ENCODE assay signal across 26 mouse cellular contexts in genomic region chr11:117707238-117707637, GRCm38 (mm10). TPM values are rescaled to one million over a fixed set of nuclear protein-coding genes. Genes with fewer than 3 reads are reported as not detected.
DNase-seq lines count a peak whose midpoint lies in the region; ATAC-seq and TF ChIP-seq lines count a peak whose summit lies in the region.
"Had no signal": no experiment of that assay in that cellular context is flagged by ENCODE, and none has a peak within 500 bp of the region (broad histone marks: within the 10 kb centered on the region; RNA-seq: fewer than 3 reads in every experiment).

No protein-coding gene starts in this region.

- ATAC-seq in heart, embryonic 11.5 days (replicated peaks; ENCODE audit: insufficient number of reproducible peaks, low FRiP score, low TSS enrichment): no peak
- peak; percentile 65; the same call in 1 of the 2 replicates for ATAC-seq in heart, postnatal 0 days (ENCODE audit: insufficient read depth, low read depth)

- no peak for TF ChIP-seq CTCF in heart, postnatal 0 days (IDR thresholded peaks at IDR 0.05; ENCODE audit: low read depth)

- no peaks in the 10 kb centered on the region for H3K9me3 ChIP-seq in heart, embryonic 11.5 days (replicated peaks; ENCODE audit: control insufficient read depth, low read length)
- no peaks in the 10 kb centered on the region for H3K9me3 ChIP-seq in heart, postnatal 0 days (replicated peaks; ENCODE audit: control insufficient read depth, low read length)
- no peaks in the 10 kb centered on the region for H3K9me3 ChIP-seq in ES-E14 (ENCODE audit: control insufficient read depth, insufficient read depth, low read depth, low read length)
- H3K9me3 ChIP-seq: embryonic facial prominence, embryonic 15.5 days; limb, embryonic 15.5 days; midbrain, embryonic 10.5 days had no signal

- no peak overlapping the region for H3K4me3 ChIP-seq in heart, embryonic 11.5 days (ENCODE audit: low read depth, low read length)
- H3K4me3 ChIP-seq in heart, postnatal 0 days (ENCODE audit: low read depth, low read length): no peak overlapping the region
- H3K4me3 ChIP-seq in ES-E14 (ENCODE audit: insufficient read depth in 1 of 2, low read depth in 1 of 2, low read length in 2 of 2, poor library complexity in 1 of 2, severe bottlenecking in 1 of 2) (no peak overlapping the region), macrophage (ENCODE audit: inconsistent target) (no peak overlapping the region)
- H3K4me3 ChIP-seq: embryonic facial prominence, embryonic 15.5 days; forebrain, embryonic 10.5 days; left cerebral cortex, adult 2 months; limb, embryonic 15.5 days; midbrain, embryonic 10.5 days had no signal

- no peak for DNase-seq in heart, postnatal 36 days
- peak; percentile 70 for DNase-seq in heart, postnatal 0 days (ENCODE audit: low spot score)
- DNase-seq in heart, postnatal 25 days (ENCODE audit: low spot score): no peak
- no peak for DNase-seq in ES-E14 (ENCODE audit: low read depth, low spot score)
- DNase-seq in left cerebral cortex, postnatal 25 days (ENCODE audit: low spot score in 2 of 2): no peak
- DNase-seq in right cerebral cortex, adult 2 months (ENCODE audit: low spot score in 2 of 2): no peak
- DNase-seq: adrenal gland, postnatal 25 days; B cell, adult 2 months; cerebellum, adult 9-10 months; gastrocnemius, postnatal 36 days; kidney, adult 11 months; kidney, postnatal 4 days; left cerebral cortex, postnatal 4 days; lung, embryonic 14.5 days; lung, postnatal 36 days; thymus, adult 2 months; thymus, postnatal 4 days had no signal

- H3K4me2 ChIP-seq in heart, embryonic 11.5 days: no peak overlapping the region
- H3K4me2 ChIP-seq in heart, postnatal 0 days (ENCODE audit: low read depth, low read length): no peak overlapping the region
- H3K4me2 ChIP-seq: embryonic facial prominence, embryonic 15.5 days; limb, embryonic 15.5 days; lung, embryonic 14.5 days had no signal

- no peak for TF ChIP-seq EP300 in heart, postnatal 0 days (IDR thresholded peaks at IDR 0.05; ENCODE audit: low read depth)

- no peaks in the 10 kb centered on the region for H3K27me3 ChIP-seq in heart, embryonic 11.5 days (ENCODE audit: control insufficient read depth, insufficient read depth, low read length)
- no peaks in the 10 kb centered on the region for H3K27me3 ChIP-seq in heart, postnatal 0 days (ENCODE audit: control insufficient read depth, insufficient read depth, low read length)
- H3K27me3 ChIP-seq: CH12.LX; embryonic facial prominence, embryonic 15.5 days; limb, embryonic 15.5 days had no signal

- WGBS in heart, embryonic 11.5 days (ENCODE audit: insufficient replicate concordance): 35% methylated on average over 2 of the region's 2 CpGs
- WGBS in heart, postnatal 0 days: 21% methylated on average over 2 of the region's 2 CpGs
- 94% methylated on average over 1 of the region's 2 CpGs for WGBS in macrophage (ENCODE audit: missing documents)

- peaks cover 15% of the 10 kb centered on the region for H3K4me1 ChIP-seq in heart, embryonic 11.5 days (ENCODE audit: control insufficient read depth, insufficient read depth, low read length)
- peaks cover 22% of the 10 kb centered on the region for H3K4me1 ChIP-seq in heart, postnatal 0 days (ENCODE audit: control insufficient read depth, insufficient read depth)
- H3K4me1 ChIP-seq in ES-E14 (ENCODE audit: control insufficient read depth in 2 of 2, insufficient read depth in 2 of 2, low read length in 2 of 2, poor library complexity in 1 of 2): peaks cover 7 to 13% of the 10 kb centered on the region in 2 experiments
- H3K4me1 ChIP-seq: forebrain, embryonic 10.5 days; limb, embryonic 15.5 days had no signal

- H3K79me2 ChIP-seq in macrophage (ENCODE audit: inconsistent target): peaks cover 21% of the 10 kb centered on the region; the same call in 1 of the 2 replicates

- intact Hi-C loops in heart, postnatal 36 days (cut with DNase I): loop anchor here (5.0 kb wide), 1 partner anchor 320 kb away; no protein-coding TSS in a partner anchor
- intact Hi-C loops in heart, postnatal 25 days (cut with DNase I): no loop called here
- intact Hi-C loops in left cerebral cortex, postnatal 25 days (cut with DNase I): no loop called here

- H3K9ac ChIP-seq in heart, embryonic 11.5 days (ENCODE audit: low read depth, low read length): no peak overlapping the region
- H3K9ac ChIP-seq in heart, postnatal 0 days (replicated peaks; ENCODE audit: low read depth, low read length): no peak overlapping the region
- H3K9ac ChIP-seq in ES-E14 (ENCODE audit: insufficient read depth, low read depth, low read length, poor library complexity, severe bottlenecking): no peak overlapping the region
- H3K9ac ChIP-seq: embryonic facial prominence, embryonic 15.5 days; limb, embryonic 15.5 days; liver, embryonic 14.5 days; lung, embryonic 14.5 days had no signal

- peaks cover 4% of the 10 kb centered on the region; the same call in 1 of the 2 replicates for H3K36me3 ChIP-seq in heart, embryonic 11.5 days (ENCODE audit: control insufficient read depth, insufficient read depth, low read length)
- H3K36me3 ChIP-seq in heart, postnatal 0 days (replicated peaks; ENCODE audit: control insufficient read depth, insufficient read depth, low read length): peaks cover 14% of the 10 kb centered on the region; the same call in 1 of the 2 replicates
- H3K36me3 ChIP-seq in ES-E14 (ENCODE audit: control insufficient read depth, insufficient read depth, low read length, poor library complexity, severe bottlenecking) (peaks cover 3% of the 10 kb centered on the region; the same call in 1 of the 2 replicates), macrophage (ENCODE audit: inconsistent target) (no peaks in the 10 kb centered on the region; the same call in 1 of the 2 replicates)

- in situ Hi-C loops in ES-E14 (cut with MboI; ENCODE audit: low sequenced_read_pairs in 2 of 2, unreplicated experiment in 2 of 2): no loop called here

- H3K27ac ChIP-seq in heart, embryonic 11.5 days (ENCODE audit: low read depth, low read length): peak overlapping the region; percentile 64
- peak overlapping the region; percentile 70 for H3K27ac ChIP-seq in heart, postnatal 0 days (ENCODE audit: low read depth)
- peak overlapping the region; percentile 46; the same call in 1 of the 2 replicates for H3K27ac ChIP-seq in ES-E14 (ENCODE audit: insufficient read depth, low read depth, low read length, poor library complexity, severe bottlenecking)
- peak overlapping the region; percentile 10; the same call in 1 of the 2 replicates for H3K27ac ChIP-seq in macrophage
- H3K27ac ChIP-seq: forebrain, embryonic 10.5 days; left cerebral cortex, adult 2 months; limb, embryonic 15.5 days; liver, embryonic 14.5 days; midbrain, embryonic 10.5 days had no signal

TF ChIP-seq in ES-E14, 5 proteins besides CTCF, POLR2A, EP300 and RAD21:
- TF ChIP-seq CHD2 (IDR thresholded peaks at IDR 0.05; ENCODE audit: low read depth, low read length) (no peak), MAFK (IDR thresholded peaks at IDR 0.05; ENCODE audit: insufficient read depth, low read depth, low read length) (no peak), ZNF384 (IDR thresholded peaks at IDR 0.05; ENCODE audit: low read depth, low read length) (no peak), HCFC1 (IDR thresholded peaks at IDR 0.05; ENCODE audit: borderline replicate concordance, insufficient read depth, low read length) (no peak), ZC3H11A (IDR thresholded peaks at IDR 0.05; ENCODE audit: borderline replicate concordance, low read depth, low read length) (no peak)
TF ChIP-seq in ES-E14: peak in this region for 0.

RNA-seq across cellular contexts. Expression of gene Tnrc6c, which starts 53.1 kb away (rescaled TPM):
- polyA plus RNA-seq in heart, embryonic 11.5 days (2014; fragmentation: Nextera tagmentation; extraction: Ambion mirVana): 7.0 and 8.1 TPM in 2 replicates
- 10 to 100 TPM; 28.1 to 34.1 TPM for total RNA-seq in heart, postnatal 36 days (2021)
- 24.2 and 24.4 TPM in 2 replicates for total RNA-seq in heart, postnatal 0 days (2014; rRNA removed; ENCODE audit: low replicate concordance)
- polyA plus RNA-seq in heart, postnatal 0 days (2015; fragmentation: Nextera tagmentation; extraction: Ambion mirVana): 6.2 and 6.8 TPM in 2 replicates
- total RNA-seq in heart, postnatal 25 days (2021): 10 to 100 TPM; 25.7 to 33.4 TPM
- total RNA-seq in ES-E14 (2012; rRNA removed): 21.5 and 32.4 TPM in 2 replicates
- total RNA-seq in macrophage (2018; cell fraction: chromatin; rRNA removed): 10 to 100 TPM; 14.0 to 82.8 (median 62.1) TPM
- total RNA-seq in macrophage (2018; cell fraction: cytosol; rRNA removed): 10 to 100 TPM in 25 of 26 experiments, 1 to 10 TPM in 1; 8.7 to 22.0 (median 16.4) TPM
- total RNA-seq in macrophage (2018; cell fraction: nucleus; rRNA removed): 10 to 100 TPM; 13.9 to 61.0 (median 44.8) TPM
- polyA plus RNA-seq in macrophage (2018): 9.0 to 13.1 TPM (median 11.4 TPM) in 3 replicates
- 10 to 100 TPM; 53.4 to 55.2 TPM for total RNA-seq in left cerebral cortex, postnatal 25 days (2021)

Comparison
In these comparisons a context has a peak if more than half of its experiments do, and no peak if none do; other contexts are left out.
1. H3K27ac ChIP-seq: peak in every context shown above with its lines; median percentile 70 in heart, postnatal 0 days; 64 in heart, embryonic 11.5 days; 46 in ES-E14; 10 in macrophage.